Mouse (Mus musculus) stomach, embryonic 15.5 days (tissue): ENCODE results near the gene Sft2d1. TPM values are rescaled to one million over a fixed set of nuclear protein-coding genes. Genes with fewer than 3 reads are reported as not detected.

Source experiments
- ATAC-seq: fragments of 200-750 bp; cut with Nextera tagmentation; 2 replicates; pipeline ENCODE4 v1.8.0; 2017; ENCODE audit warnings: low read depth, moderate number of reproducible peaks, moderate TSS enrichment; ENCODE audit not compliant: insufficient read depth, low FRiP score
- H3K27ac ChIP-seq: fragments of 300-500 bp; sonication (generic); 2 replicates; pipeline ENCODE4 v1.5.1; 2015; ENCODE audit warnings: mild to moderate bottlenecking, inconsistent platforms
- H3K27me3 ChIP-seq: fragments of 300-500 bp; sonication (generic); replicated peaks from 2 replicates; pipeline ENCODE4 v1.6.1; 2015; ENCODE audit warnings: inconsistent platforms
- H3K36me3 ChIP-seq: fragments of 300-500 bp; sonication (generic); 2 replicates; pipeline ENCODE4 v1.6.1; 2015; ENCODE audit warnings: inconsistent platforms
- H3K4me1 ChIP-seq: fragments of 300-500 bp; sonication (generic); 2 replicates; pipeline ENCODE4 v1.6.1; 2015; ENCODE audit warnings: inconsistent platforms
- H3K4me2 ChIP-seq: fragments of 300-500 bp; sonication (generic); 2 replicates; pipeline ENCODE4 v1.6.1; 2015; ENCODE audit warnings: mild to moderate bottlenecking, inconsistent platforms
- H3K4me3 ChIP-seq: fragments of 300-500 bp; sonication (generic); replicated peaks from 2 replicates; pipeline ENCODE4 v1.5.1; 2015; ENCODE audit warnings: inconsistent platforms
- H3K9ac ChIP-seq: fragments of 300-500 bp; sonication (generic); 2 replicates; pipeline ENCODE4 v1.6.1; 2015; ENCODE audit warnings: inconsistent platforms
- H3K9me3 ChIP-seq: fragments of 300-500 bp; sonication (generic); 2 replicates; pipeline ENCODE4 v1.6.1; 2016; ENCODE audit warnings: inconsistent platforms
- WGBS: fragments of 180-500 bp; shearing (Covaris S2); methylation state at CpG from one replicate; pipeline ENCODE4 v1.1.7; 2015; 5-methylcytosine and 5-hydroxymethylcytosine counted together
- polyA plus RNA-seq: library from polyadenylated mRNA; unstranded; fragments of >200 nt; fragmentation: Nextera tagmentation; extraction: Ambion mirVana; gene quantifications from 2 replicates; pipeline ENCODE4 v1.2.1, GENCODE M21; 2015

The Sft2d1 gene
- polyA plus RNA-seq, 1 experiment from 2014 or later = 72.2 TPM

- ATAC-seq = no peak
- WGBS = 38% methylated on average over 13 of the region's 13 CpGs
- Histone ChIP-seq H3K27me3 (no peaks in the 10 kb centered on the region), H3K4me2 (no peak overlapping the region), H3K27ac (no peak overlapping the region), H3K9me3 (no peaks in the 10 kb centered on the region), H3K4me1 (peaks cover 23% of the 10 kb centered on the region), H3K36me3 (no peaks in the 10 kb centered on the region), H3K9ac (no peak overlapping the region), H3K4me3 (no peak overlapping the region)
These were observed 59.8 kb downstream of the Sft2d1 start for GRCm38 (mm10) chr17:8370634-8371229.

- H3K36me3 ChIP-seq = no peaks in the 10 kb centered on the region
- H3K4me1 ChIP-seq = peaks cover 23% of the 10 kb centered on the region
- peak; percentile 66 for ATAC-seq
- no peaks in the 10 kb centered on the region for H3K9me3 ChIP-seq
- WGBS = 1% methylated on average over 7 of the region's 7 CpGs
- no peak overlapping the region for H3K9ac ChIP-seq
- peak overlapping the region; percentile 74 for H3K27ac ChIP-seq
- peak overlapping the region; percentile 25 for H3K4me3 ChIP-seq
- peak overlapping the region; percentile 64 for H3K4me2 ChIP-seq
- no peaks in the 10 kb centered on the region for H3K27me3 ChIP-seq
These were observed 60.9 kb downstream of the Sft2d1 start for GRCm38 (mm10) chr17:8371834-8372233.

GRCm38 (mm10) chr17:8372286-8373046 is 61.6 kb downstream of the Sft2d1 start:
- Histone ChIP-seq H3K9ac (no peak overlapping the region), H3K4me2 (peak overlapping the region; percentile 64)
- WGBS = 3% methylated on average over 18 of the region's 18 CpGs

More at GRCm38 (mm10) chr17:8372286-8373046, 61.6 kb downstream of the Sft2d1 start:
- Histone ChIP-seq H3K36me3 (no peaks in the 10 kb centered on the region), H3K27ac (peak overlapping the region; percentile 74), H3K4me3 (peak overlapping the region; percentile 25), H3K27me3 (no peaks in the 10 kb centered on the region), H3K9me3 (no peaks in the 10 kb centered on the region), H3K4me1 (peaks cover 21% of the 10 kb centered on the region)
- ATAC-seq = peak; percentile 40

Other genes with a start within 250 kb of the Sft2d1 start
- 0.18 and 0.24 TPM in 2 replicates for gene Gm49673, start 163.3 kb upstream of the Sft2d1 start, polyA plus RNA-seq
- gene Rnaset2a, start 163.0 kb upstream of the Sft2d1 start, polyA plus RNA-seq = 32.5 and 34.4 TPM in 2 replicates
- gene Fgfr1op, start 145.6 kb upstream of the Sft2d1 start, polyA plus RNA-seq = 29.5 and 30.2 TPM in 2 replicates
- gene Ccr6, start 75.1 kb upstream of the Sft2d1 start, polyA plus RNA-seq = 0.37 and 1.0 TPM in 2 replicates
- gene Mpc1, start 28.2 kb upstream of the Sft2d1 start, polyA plus RNA-seq = 195 TPM in 2 replicates
- 0.55 and 0.57 TPM in 2 replicates for gene Prr18, start 26.4 kb downstream of the Sft2d1 start, polyA plus RNA-seq
- 0.48 and 0.49 TPM in 2 replicates for gene T2, start 44.9 kb downstream of the Sft2d1 start, polyA plus RNA-seq
- gene T, start 123.3 kb downstream of the Sft2d1 start, polyA plus RNA-seq = 0.54 and 0.76 TPM in 2 replicates
- gene Pde10a, start 214.3 kb downstream of the Sft2d1 start, polyA plus RNA-seq = 1.4 and 1.5 TPM in 2 replicates